Mouse (Mus musculus) stomach, postnatal 0 days (tissue): Measurements from ENCODE around the gene Trappc3. TPM values are rescaled to one million over a fixed set of nuclear protein-coding genes. Genes with fewer than 3 reads are reported as not detected.
A peak's percentile ranks its signal among the peaks of the same experiment; 100 is the strongest.

Source experiments
- ATAC-seq: fragments of 200-750 bp; cut with Nextera tagmentation; 2 replicates; pipeline ENCODE4 v1.8.0; 2017; ENCODE audit not compliant: low FRiP score, low TSS enrichment
- DNase-seq: peaks from one replicate; pipeline ENCODE4 v3.0.0-alpha.2; 2016; ENCODE audit warnings: low spot score
- H3K27ac ChIP-seq: fragments of 300-500 bp; sonication (generic); replicated peaks from 2 replicates; pipeline ENCODE4 v1.5.1; 2014; ENCODE audit warnings: mild to moderate bottlenecking, control low read depth
- H3K27me3 ChIP-seq: fragments of 300-500 bp; sonication (generic); 2 replicates; pipeline ENCODE4 v1.6.1; 2014; ENCODE audit warnings: low read length; ENCODE audit not compliant: control insufficient read depth, insufficient read depth
- H3K36me3 ChIP-seq: fragments of 300-500 bp; sonication (generic); 2 replicates; pipeline ENCODE4 v1.6.1; 2014; ENCODE audit warnings: low read length, mixed read lengths; ENCODE audit not compliant: control insufficient read depth, insufficient read depth
- H3K4me1 ChIP-seq: fragments of 300-500 bp; sonication (generic); replicated peaks from 2 replicates; pipeline ENCODE4 v1.6.1; 2014; ENCODE audit warnings: antibody characterized with exemption; ENCODE audit not compliant: control insufficient read depth, insufficient read depth
- H3K4me2 ChIP-seq: fragments of 300-500 bp; sonication (generic); replicated peaks from 2 replicates; pipeline ENCODE4 v1.6.1; 2014; ENCODE audit warnings: low read depth, mild to moderate bottlenecking, control low read depth, moderate library complexity
- H3K4me3 ChIP-seq: fragments of 300-500 bp; sonication (generic); 2 replicates; pipeline ENCODE4 v1.5.1; 2014; ENCODE audit warnings: low read depth, low read length, control low read depth
- H3K9ac ChIP-seq: fragments of 300-500 bp; sonication (generic); 2 replicates; pipeline ENCODE4 v1.6.1; 2014; ENCODE audit warnings: mild to moderate bottlenecking, low read length, control low read depth, mixed read lengths
- H3K9me3 ChIP-seq: fragments of 300-500 bp; sonication (generic); 2 replicates; pipeline ENCODE4 v1.6.1; 2016; ENCODE audit warnings: low read length; ENCODE audit not compliant: control insufficient read depth
- CTCF ChIP-seq: IDR thresholded peaks from 2 replicates; pipeline ENCODE4 v1.5.1; 2016; ENCODE audit warnings: antibody characterized with exemption, low read depth, mild to moderate bottlenecking, moderate library complexity
- EP300 ChIP-seq: optimal IDR thresholded peaks from 2 replicates; pipeline ENCODE3; 2016; ENCODE audit warnings: antibody characterized with exemption
- WGBS: fragments of 180-500 bp; shearing (Covaris S2); extraction: QIAGEN DNeasy Blood & Tissue Kit; methylation state at CpG from one replicate; pipeline ENCODE4 v1.1.7; 2014; 5-methylcytosine and 5-hydroxymethylcytosine counted together
- polyA plus RNA-seq: library from polyadenylated mRNA; unstranded; fragments of >200 nt; fragmentation: Nextera tagmentation; extraction: Ambion mirVana; gene quantifications from 2 replicates; pipeline ENCODE4 v1.2.1, GENCODE M21; 2015

Trappc3 gene
- polyA plus RNA-seq, 1 experiment from 2014 or later = 80.7 TPM

- H3K27ac ChIP-seq = no peak overlapping the region
- no peaks in the 10 kb centered on the region for H3K27me3 ChIP-seq
- WGBS = 38% methylated on average over 9 of the region's 9 CpGs
These were observed 16.4 kb downstream of the Trappc3 start for GRCm38 (mm10) chr4:126278565-126278915.

GRCm38 (mm10) chr4:126278961-126279360, 16.8 kb downstream of the Trappc3 start:
- 68% methylated on average over 9 of the region's 9 CpGs for WGBS
- no peak overlapping the region for H3K27ac ChIP-seq
- TF ChIP-seq CTCF (no peak), EP300 (no peak)

More at GRCm38 (mm10) chr4:126278565-126278915, 16.4 kb downstream of the Trappc3 start:
- TF ChIP-seq EP300 (no peak), CTCF (no peak)
- no peak for ATAC-seq
- H3K4me1 ChIP-seq = no peaks in the 10 kb centered on the region
- no peaks in the 10 kb centered on the region for H3K36me3 ChIP-seq
- no peak overlapping the region for H3K4me2 ChIP-seq
- no peaks in the 10 kb centered on the region for H3K9me3 ChIP-seq
- DNase-seq = no peak
- H3K9ac ChIP-seq = no peak overlapping the region
- no peak overlapping the region for H3K4me3 ChIP-seq

DNA sequence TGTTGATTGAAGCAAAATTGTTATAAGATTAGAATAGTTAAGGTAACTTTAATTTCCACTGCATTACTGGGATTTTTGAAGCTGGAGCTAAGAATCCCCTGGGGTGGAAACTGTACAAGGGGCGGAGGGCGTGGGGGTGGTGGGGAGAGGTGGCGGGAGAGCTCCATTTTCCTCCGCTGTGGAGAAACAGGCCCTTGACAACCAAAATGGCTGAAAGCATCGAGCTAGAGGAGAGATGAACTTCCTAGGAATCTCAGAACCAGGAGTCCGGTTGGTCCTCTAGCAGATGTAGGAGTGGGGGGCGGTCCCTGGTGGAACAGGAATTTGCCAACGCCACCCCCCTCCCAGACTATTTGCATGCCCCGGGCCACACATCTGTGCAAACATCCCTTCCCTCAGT, 19.6 kb downstream of the Trappc3 start:
- ATAC-seq (no peak), DNase-seq (no peak)
- 50% methylated on average over 9 of the region's 9 CpGs for WGBS
- Histone ChIP-seq H3K27ac (no peak overlapping the region), H3K9me3 (no peaks in the 10 kb centered on the region), H3K4me3 (no peak overlapping the region), H3K36me3 (no peaks in the 10 kb centered on the region), H3K27me3 (no peaks in the 10 kb centered on the region), H3K4me1 (peaks cover 3% of the 10 kb centered on the region; the same call in 1 of the 2 replicates), H3K9ac (no peak overlapping the region), H3K4me2 (no peak overlapping the region)
- TF ChIP-seq EP300 (no peak), CTCF (no peak)

More at GRCm38 (mm10) chr4:126278961-126279360, 16.8 kb downstream of the Trappc3 start:
- Histone ChIP-seq H3K9ac (no peak overlapping the region), H3K4me3 (no peak overlapping the region), H3K9me3 (no peaks in the 10 kb centered on the region), H3K4me1 (no peaks in the 10 kb centered on the region), H3K4me2 (no peak overlapping the region), H3K36me3 (no peaks in the 10 kb centered on the region), H3K27me3 (no peaks in the 10 kb centered on the region)
- DNase-seq (no peak), ATAC-seq (no peak)

- H3K27me3 ChIP-seq = no peaks in the 10 kb centered on the region; the same call in 1 of the 2 replicates
- no peak overlapping the region for H3K4me2 ChIP-seq
- no peaks in the 10 kb centered on the region for H3K9me3 ChIP-seq
- H3K27ac ChIP-seq = no peak overlapping the region
- TF ChIP-seq CTCF (no peak), EP300 (no peak)
- H3K4me3 ChIP-seq = no peak overlapping the region
- no peak overlapping the region for H3K9ac ChIP-seq
- no peaks in the 10 kb centered on the region for H3K36me3 ChIP-seq
- DNase-seq (no peak), ATAC-seq (no peak)
- H3K4me1 ChIP-seq = peaks cover 3% of the 10 kb centered on the region; the same call in 1 of the 2 replicates
- WGBS = 84% methylated on average over 8 of the region's 8 CpGs
These were observed 21.5 kb downstream of the Trappc3 start for GRCm38 (mm10) chr4:126283582-126283981.

DNA sequence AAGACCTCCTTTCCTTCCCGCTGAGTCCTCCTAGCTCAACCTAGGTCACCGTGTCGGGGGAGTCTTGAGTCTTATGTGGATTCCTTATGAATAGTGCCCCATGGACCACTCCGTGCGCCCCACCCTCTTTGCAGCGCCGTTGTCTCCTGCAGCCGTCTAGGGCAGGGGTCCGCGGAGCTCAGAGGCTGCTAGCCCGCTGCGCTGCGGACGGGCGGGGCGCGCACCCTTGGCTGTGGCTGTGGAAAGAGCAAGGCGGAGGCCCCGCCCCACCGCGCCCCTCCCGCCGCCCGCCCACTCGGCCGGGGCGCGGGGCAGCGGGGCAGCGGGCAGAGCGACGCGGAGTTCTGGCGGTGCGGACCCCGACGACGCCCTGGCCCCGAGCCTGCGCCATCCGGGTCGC, 24.4 kb downstream of the Trappc3 start, which contains the start of gene Col8a2:
Col8a2 (plus strand) TSS at position 302 of the 400 bp plus-strand sequence.
- ATAC-seq (peak; percentile 71), DNase-seq (peak; percentile 55)
- TF ChIP-seq EP300 (no peak), CTCF (no peak)
- Histone ChIP-seq H3K4me2 (peak within 1 kb of the TSS; percentile 72), H3K9me3 (no peaks in the 10 kb centered on the region), H3K4me3 (peak within 1 kb of the TSS; percentile 48), H3K36me3 (no peaks in the 10 kb centered on the region), H3K27me3 (no peaks in the 10 kb centered on the region; the same call in 1 of the 2 replicates), H3K27ac (0 out of 2 replicates have a peak within 1 kb of the TSS, but pooled peaks have one; percentile 45), H3K9ac (peak within 1 kb of the TSS; percentile 57), H3K4me1 (peaks cover 3% of the 10 kb centered on the region; the same call in 1 of the 2 replicates)
- 3% methylated on average over 24 of the region's 42 CpGs for WGBS

- peak overlapping the region; percentile 48 for H3K4me3 ChIP-seq
- no peak for DNase-seq
- no peaks in the 10 kb centered on the region for H3K9me3 ChIP-seq
- peak; percentile 25; the same call in 1 of the 2 replicates for ATAC-seq
- H3K4me2 ChIP-seq = peak overlapping the region; percentile 72
- H3K36me3 ChIP-seq = no peaks in the 10 kb centered on the region
- TF ChIP-seq EP300 (no peak), CTCF (no peak)
- no peaks in the 10 kb centered on the region; the same call in 1 of the 2 replicates for H3K27me3 ChIP-seq
- H3K9ac ChIP-seq = no peak overlapping the region
- WGBS = 32% methylated on average over 9 of the region's 11 CpGs
- no peak overlapping the region for H3K27ac ChIP-seq
- peaks cover 3% of the 10 kb centered on the region; the same call in 1 of the 2 replicates for H3K4me1 ChIP-seq
These were observed 25.3 kb downstream of the Trappc3 start for GRCm38 (mm10) chr4:126287302-126287995.
